Mouse (Mus musculus) layer of hippocampus, postnatal 36 days (tissue): ENCODE measurements around the gene Pdpk1. TPM values are rescaled to one million over a fixed set of nuclear protein-coding genes. Genes with fewer than 3 reads are reported as not detected.
A peak's percentile ranks its signal among the peaks of the same experiment; 100 is the strongest.
"Not testable (repeated sequence)": the region's sequence is repeated elsewhere in the genome, so short reads cannot be mapped to it uniquely, and the experiment has no call there.

Experiments used
- DNase-seq, 2 experiments: peaks; one replicate each; pipeline ENCODE4 v3.0.0; 2022
- total RNA-seq, 2 experiments: library from RNA; stranded (reverse); gene quantifications; 2 replicates each; pipeline ENCODE4 v1.2.3; 2021

Gene Pdpk1
- total RNA-seq, 2 experiments from 2014 or later: 104 to 105 TPM

GRCm38 (mm10) chr17:24113031-24113430, 37.7 kb downstream of the Pdpk1 start:
- DNase-seq: no peak

- no peak for DNase-seq
These were observed 39.5 kb downstream of the Pdpk1 start for GRCm38 (mm10) chr17:24111256-24111655.

- no peak for DNase-seq
These were observed 41.8 kb downstream of the Pdpk1 start for GRCm38 (mm10) chr17:24108896-24109295.

- DNase-seq: no peak
These were observed 45.6 kb downstream of the Pdpk1 start for GRCm38 (mm10) chr17:24105111-24105510.

- DNase-seq: no peak
These were observed 52.4 kb downstream of the Pdpk1 start for GRCm38 (mm10) chr17:24098354-24098753.

GRCm38 (mm10) chr17:24090575-24090974, 60.1 kb downstream of the Pdpk1 start:
- no peak for DNase-seq

GRCm38 (mm10) chr17:24086399-24086798, 64.3 kb downstream of the Pdpk1 start:
- DNase-seq: not testable (repeated sequence)

- DNase-seq: no peak
These were observed 66.1 kb downstream of the Pdpk1 start for GRCm38 (mm10) chr17:24084593-24084992.

- DNase-seq: no peak
These were observed 73.6 kb downstream of the Pdpk1 start for GRCm38 (mm10) chr17:24077101-24077500.

GRCm38 (mm10) chr17:24072919-24073696, 77.6 kb downstream of the Pdpk1 start, which contains the start of gene Kctd5:
TSS of gene Kctd5 (minus strand) at chr17:24073485.
- DNase-seq: peak; percentile 95 to 97

GRCm38 (mm10) chr17:24069531-24069930, 81.2 kb downstream of the Pdpk1 start:
- no peak for DNase-seq

- DNase-seq: peak; percentile 37
These were observed 82.5 kb downstream of the Pdpk1 start for GRCm38 (mm10) chr17:24068271-24068670.

GRCm38 (mm10) chr17:24062459-24063155, 88.1 kb downstream of the Pdpk1 start:
- DNase-seq: no peak

GRCm38 (mm10) chr17:24057730-24058245, 92.9 kb downstream of the Pdpk1 start:
- DNase-seq: no peak

- DNase-seq: no peak
These were observed 93.8 kb downstream of the Pdpk1 start for GRCm38 (mm10) chr17:24056636-24057625.

- no peak for DNase-seq
These were observed 101.7 kb downstream of the Pdpk1 start for GRCm38 (mm10) chr17:24049008-24049407.

GRCm38 (mm10) chr17:24048053-24048452, 102.7 kb downstream of the Pdpk1 start:
- DNase-seq: no peak

- no peak for DNase-seq
These were observed 104.7 kb downstream of the Pdpk1 start for GRCm38 (mm10) chr17:24046026-24046425.

- DNase-seq: no peak
These were observed 105.1 kb downstream of the Pdpk1 start for GRCm38 (mm10) chr17:24045608-24046007.

GRCm38 (mm10) chr17:24044482-24044881, 106.2 kb downstream of the Pdpk1 start:
- no peak for DNase-seq

GRCm38 (mm10) chr17:24037844-24038243, 112.9 kb downstream of the Pdpk1 start, which contains the start of gene Prss27:
TSS of gene Prss27 (plus strand) at chr17:24038144.
- DNase-seq: no peak

GRCm38 (mm10) chr17:24037360-24037759, 113.4 kb downstream of the Pdpk1 start:
- DNase-seq: no peak
